Mouse (Mus musculus) midbrain, postnatal 0 days (tissue): ENCODE results near the gene Gins1. TPM values are rescaled to one million over a fixed set of nuclear protein-coding genes. Genes with fewer than 3 reads are reported as not detected.

Experiments
- ATAC-seq: fragments of 200-750 bp; cut with Nextera tagmentation; 2 replicates; pipeline ENCODE4 v1.8.0; 2017; ENCODE audit warnings: moderate number of reproducible peaks, mild to moderate bottlenecking, moderate TSS enrichment, moderate library complexity; ENCODE audit not compliant: low FRiP score
- DNase-seq: peaks from one replicate; pipeline ENCODE4 v3.0.0-alpha.2; 2015; ENCODE audit warnings: low spot score
- H3K27ac ChIP-seq: fragments of 300-500 bp; sonication (generic); 2 replicates; pipeline ENCODE4 v1.5.1; 2014; ENCODE audit warnings: low read depth, mild to moderate bottlenecking, low read length, mixed read lengths
- H3K27me3 ChIP-seq: fragments of 300-500 bp; sonication (generic); 2 replicates; pipeline ENCODE4 v1.6.1; 2014; ENCODE audit warnings: low read length, control low read depth, mixed read lengths; ENCODE audit not compliant: insufficient read depth
- H3K36me3 ChIP-seq: fragments of 300-500 bp; sonication (generic); 2 replicates; pipeline ENCODE4 v1.6.1; 2014; ENCODE audit warnings: low read length, control low read depth, mixed read lengths; ENCODE audit not compliant: insufficient read depth
- H3K4me1 ChIP-seq: fragments of 300-500 bp; sonication (generic); 2 replicates; pipeline ENCODE4 v1.6.1; 2014; ENCODE audit warnings: mild to moderate bottlenecking, control low read depth, antibody characterized with exemption, low read length, mixed read lengths; ENCODE audit not compliant: insufficient read depth
- H3K4me2 ChIP-seq: fragments of 300-500 bp; sonication (generic); 2 replicates; pipeline ENCODE4 v1.6.1; 2014; ENCODE audit warnings: low read depth, mild to moderate bottlenecking, low read length, mixed read lengths; ENCODE audit not compliant: poor library complexity, severe bottlenecking
- H3K4me3 ChIP-seq: fragments of 300-500 bp; sonication (generic); 2 replicates; pipeline ENCODE4 v1.5.1; 2014; ENCODE audit warnings: low read depth, mild to moderate bottlenecking, low read length, moderate library complexity
- H3K9ac ChIP-seq: fragments of 300-500 bp; sonication (generic); replicated peaks from 2 replicates; pipeline ENCODE4 v1.6.1; 2014; ENCODE audit warnings: mild to moderate bottlenecking, low read length, moderate library complexity, mixed read lengths; ENCODE audit not compliant: poor library complexity, severe bottlenecking
- H3K9me3 ChIP-seq: fragments of 300-500 bp; sonication (generic); 2 replicates; pipeline ENCODE4 v1.6.1; 2016; ENCODE audit warnings: low read length, control low read depth
- CTCF ChIP-seq: IDR thresholded peaks from 2 replicates; pipeline ENCODE4 v1.5.1; 2016; ENCODE audit warnings: antibody characterized with exemption, mild to moderate bottlenecking
- WGBS: fragments of 180-500 bp; shearing (Covaris S2); extraction: QIAGEN DNeasy Blood & Tissue Kit; methylation state at CpG from one replicate; pipeline ENCODE4 v1.1.7; 2014; 5-methylcytosine and 5-hydroxymethylcytosine counted together
- polyA plus RNA-seq: library from polyadenylated mRNA; unstranded; fragments of >200 nt; fragmentation: Nextera tagmentation; extraction: Ambion mirVana; gene quantifications from 2 replicates; pipeline ENCODE4 v1.2.1, GENCODE M21; 2015
- total RNA-seq: library from RNA; depleted of rRNA; stranded (reverse); fragments of >200 nt; gene quantifications from 2 replicates; pipeline ENCODE4 v1.2.3, GENCODE M21; 2014

Gins1 gene
- total and polyA plus RNA-seq, 2 experiments from 2014 or later, result 5.7 to 7.1 TPM

- H3K9ac ChIP-seq, result no peak overlapping the region
- H3K4me3 ChIP-seq, result no peak overlapping the region
- WGBS, result 92% methylated on average over 3 of the region's 3 CpGs
- ATAC-seq (no peak), DNase-seq (no peak)
- H3K4me2 ChIP-seq, result no peak overlapping the region
- H3K9me3 ChIP-seq, result no peaks in the 10 kb centered on the region
- H3K4me1 ChIP-seq, result no peaks in the 10 kb centered on the region
- no peaks in the 10 kb centered on the region for H3K36me3 ChIP-seq
- no peak overlapping the region for H3K27ac ChIP-seq
- TF ChIP-seq CTCF, result no peak
- no peaks in the 10 kb centered on the region for H3K27me3 ChIP-seq
Observed at GRCm38 (mm10) chr2:150923026-150923425, 17.8 kb downstream of the Gins1 start.

GRCm38 (mm10) chr2:150923505-150923904 lies 18.3 kb downstream of the Gins1 start:
- no peaks in the 10 kb centered on the region for H3K4me1 ChIP-seq

GRCm38 (mm10) chr2:150927038-150927720 lies 22.0 kb downstream of the Gins1 start:
- DNase-seq, result no peak
- no peaks in the 10 kb centered on the region for H3K4me1 ChIP-seq
- no peak overlapping the region for H3K9ac ChIP-seq
- no peak for TF ChIP-seq CTCF
- H3K4me3 ChIP-seq, result no peak overlapping the region
- no peak overlapping the region for H3K27ac ChIP-seq
- 94% methylated on average over 11 of the region's 11 CpGs for WGBS
- H3K4me2 ChIP-seq, result no peak overlapping the region
- H3K36me3 ChIP-seq, result no peaks in the 10 kb centered on the region
- no peaks in the 10 kb centered on the region for H3K27me3 ChIP-seq
- no peak for ATAC-seq
- no peaks in the 10 kb centered on the region for H3K9me3 ChIP-seq

More at GRCm38 (mm10) chr2:150923505-150923904, 18.3 kb downstream of the Gins1 start:
- DNase-seq, result no peak
- Histone ChIP-seq H3K9me3 (no peaks in the 10 kb centered on the region), H3K27ac (no peak overlapping the region), H3K9ac (no peak overlapping the region), H3K4me3 (no peak overlapping the region), H3K36me3 (no peaks in the 10 kb centered on the region), H3K27me3 (no peaks in the 10 kb centered on the region), H3K4me2 (no peak overlapping the region)
- 87% methylated on average over 7 of the region's 7 CpGs for WGBS
- no peak for ATAC-seq
- TF ChIP-seq CTCF, result no peak

- WGBS, result 91% methylated on average over 6 of the region's 6 CpGs
- Histone ChIP-seq H3K9me3 (no peaks in the 10 kb centered on the region), H3K9ac (no peak overlapping the region; the same call in 1 of the 2 replicates), H3K27me3 (no peaks in the 10 kb centered on the region), H3K27ac (no peak overlapping the region), H3K4me2 (no peak overlapping the region), H3K4me3 (no peak overlapping the region), H3K4me1 (no peaks in the 10 kb centered on the region), H3K36me3 (0 out of 2 replicates have a peak, but pooled peaks cover 2% of the 10 kb centered on the region)
- no peak for DNase-seq
- no peak for ATAC-seq
- TF ChIP-seq CTCF, result no peak
Observed at GRCm38 (mm10) chr2:150929156-150929555, 24.0 kb downstream of the Gins1 start.

- no peaks in the 10 kb centered on the region for H3K4me1 ChIP-seq
Observed at GRCm38 (mm10) chr2:150930806-150931205, 25.6 kb downstream of the Gins1 start.

GRCm38 (mm10) chr2:150933482-150933881 lies 28.3 kb downstream of the Gins1 start:
- no peak overlapping the region for H3K4me2 ChIP-seq
- peaks cover 17% of the 10 kb centered on the region for H3K36me3 ChIP-seq
- H3K4me3 ChIP-seq, result no peak overlapping the region
- 91% methylated on average over 19 of the region's 19 CpGs for WGBS
- DNase-seq, result no peak
- TF ChIP-seq CTCF, result no peak
- no peak for ATAC-seq
- no peaks in the 10 kb centered on the region for H3K9me3 ChIP-seq
- no peak overlapping the region for H3K27ac ChIP-seq
- no peaks in the 10 kb centered on the region for H3K27me3 ChIP-seq
- no peaks in the 10 kb centered on the region for H3K4me1 ChIP-seq
- H3K9ac ChIP-seq, result no peak overlapping the region

More at GRCm38 (mm10) chr2:150930806-150931205, 25.6 kb downstream of the Gins1 start:
- Histone ChIP-seq H3K36me3 (peaks cover 6% of the 10 kb centered on the region), H3K9ac (no peak overlapping the region), H3K4me2 (no peak overlapping the region), H3K27me3 (no peaks in the 10 kb centered on the region), H3K4me3 (no peak overlapping the region), H3K27ac (no peak overlapping the region), H3K9me3 (no peaks in the 10 kb centered on the region)
- DNase-seq (peak; percentile 17), ATAC-seq (no peak)
- WGBS, result 68% methylated on average over 3 of the region's 3 CpGs
- no peak for TF ChIP-seq CTCF
